Mouse (Mus musculus): ENCODE data around the gene Tnfaip6. TPM values are rescaled to one million over a fixed set of nuclear protein-coding genes. Genes with fewer than 3 reads are reported as not detected.
"Not testable (repeated sequence)": the region's sequence is repeated elsewhere in the genome, so short reads cannot be mapped to it uniquely, and the experiment has no call there.

Tnfaip6 gene
- polyA plus RNA-seq (2012; rRNA removed) = 3.0 and 3.8 TPM in 2 replicates

DNA sequence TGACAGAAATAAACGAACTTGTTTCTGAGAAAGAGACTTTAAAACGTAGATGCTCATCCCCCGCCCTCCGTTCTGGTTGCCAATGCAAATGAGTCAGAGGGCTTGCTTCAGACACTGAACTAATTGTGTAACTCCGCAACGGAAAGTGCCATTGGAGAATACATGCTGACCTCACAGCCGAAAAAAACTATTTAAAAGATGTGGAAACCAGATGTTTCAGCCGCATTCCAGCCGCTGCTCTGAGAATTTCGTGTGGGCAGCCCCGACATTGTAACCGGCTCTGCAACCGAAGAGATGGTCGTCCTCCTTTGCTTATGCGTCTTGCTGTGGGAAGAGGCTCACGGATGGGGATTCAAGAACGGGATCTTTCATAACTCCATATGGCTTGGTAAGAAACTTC lies at the start of gene Tnfaip6:
Tnfaip6 (plus strand) TSS at position 128 of the 400 bp plus-strand sequence.
- no peak for TF ChIP-seq POLR2A (IDR thresholded peaks at IDR 0.05; ENCODE audit: borderline replicate concordance, extremely low read depth, insufficient read depth, insufficient read length, poor library complexity, severe bottlenecking)
- no peak for TF ChIP-seq CTCF (IDR thresholded peaks at IDR 0.05; ENCODE audit: borderline replicate concordance, extremely low read depth, insufficient read depth, insufficient read length)
- peak; percentile 84 for DNase-seq (ENCODE audit: low read depth)

DNA sequence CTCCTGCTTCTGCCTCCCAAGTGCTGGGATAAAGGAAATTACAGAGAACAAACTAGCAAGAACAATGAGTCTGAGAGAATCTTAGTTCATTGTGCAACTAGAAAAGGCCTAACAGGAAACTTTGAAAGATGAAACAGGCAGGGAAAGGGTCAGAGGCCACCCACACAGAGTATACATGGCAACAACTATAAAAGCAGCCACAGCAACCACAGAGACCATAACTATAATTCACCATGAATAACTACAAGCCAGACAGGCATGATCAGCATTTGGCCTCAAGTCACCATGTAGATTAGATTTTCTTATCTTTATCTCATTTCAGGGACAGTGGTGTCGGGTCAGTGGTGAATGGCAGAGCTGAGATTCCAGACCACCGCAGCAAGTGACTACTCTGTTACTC lies 48.2 kb upstream of the Tnfaip6 start:
- no peak for TF ChIP-seq CTCF (IDR thresholded peaks at IDR 0.05; ENCODE audit: borderline replicate concordance, extremely low read depth, insufficient read depth, insufficient read length)
- TF ChIP-seq POLR2A (IDR thresholded peaks at IDR 0.05; ENCODE audit: borderline replicate concordance, extremely low read depth, insufficient read depth, insufficient read length, poor library complexity, severe bottlenecking) = no peak
- DNase-seq (ENCODE audit: low read depth) = no peak

DNA sequence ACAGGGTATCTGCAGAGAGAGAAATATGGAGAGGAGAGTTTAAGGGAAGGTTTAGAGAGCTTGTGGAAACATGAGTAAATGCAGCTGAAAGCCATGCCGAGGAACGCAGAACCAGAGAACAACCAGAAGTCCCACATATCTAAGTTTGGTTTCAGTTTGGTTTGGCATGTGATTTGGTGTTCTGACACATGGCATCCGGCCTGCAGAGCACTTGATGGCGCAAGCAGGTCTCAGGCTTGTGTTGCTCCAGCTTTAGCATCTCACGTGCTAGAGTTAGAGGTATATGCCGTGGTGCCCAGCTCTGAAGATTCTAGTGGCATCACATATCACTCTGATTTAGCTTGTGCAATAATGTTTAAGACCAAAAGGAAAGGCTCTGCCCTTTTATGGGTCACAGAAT lies 46.4 kb upstream of the Tnfaip6 start:
- DNase-seq (ENCODE audit: low read depth) = no peak
- no peak for TF ChIP-seq CTCF (IDR thresholded peaks at IDR 0.05; ENCODE audit: borderline replicate concordance, extremely low read depth, insufficient read depth, insufficient read length)
- no peak for TF ChIP-seq POLR2A (IDR thresholded peaks at IDR 0.05; ENCODE audit: borderline replicate concordance, extremely low read depth, insufficient read depth, insufficient read length, poor library complexity, severe bottlenecking)

GRCm38 (mm10) chr2:51999996-52000395 lies 37.8 kb upstream of the Tnfaip6 start:
- no peak for DNase-seq (ENCODE audit: low read depth)
- no peak for TF ChIP-seq CTCF (IDR thresholded peaks at IDR 0.05; ENCODE audit: borderline replicate concordance, extremely low read depth, insufficient read depth, insufficient read length)
- TF ChIP-seq POLR2A (IDR thresholded peaks at IDR 0.05; ENCODE audit: borderline replicate concordance, extremely low read depth, insufficient read depth, insufficient read length, poor library complexity, severe bottlenecking) = no peak

DNA sequence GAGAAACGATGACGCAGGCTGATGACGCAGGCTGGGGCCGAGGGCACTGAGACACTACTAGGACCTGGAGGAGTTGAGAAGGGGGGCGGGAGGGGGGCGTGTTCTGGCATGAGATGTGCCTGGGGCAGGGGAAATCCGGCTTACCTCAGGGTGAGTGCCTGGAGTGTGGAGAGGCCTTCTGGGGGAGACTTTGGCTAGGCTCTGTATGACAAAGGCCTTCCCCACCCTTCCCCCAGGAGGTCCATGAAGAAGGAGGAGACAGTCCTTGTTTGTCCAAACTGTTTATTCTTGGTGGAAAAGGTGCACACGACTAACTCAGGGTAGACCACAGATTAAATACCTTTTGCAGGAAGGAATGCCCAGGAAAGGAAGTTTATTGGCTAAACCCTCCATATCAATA lies 36.3 kb upstream of the Tnfaip6 start:
- DNase-seq (ENCODE audit: low read depth) = no peak
- TF ChIP-seq POLR2A (IDR thresholded peaks at IDR 0.05; ENCODE audit: borderline replicate concordance, extremely low read depth, insufficient read depth, insufficient read length, poor library complexity, severe bottlenecking) = no peak

DNA sequence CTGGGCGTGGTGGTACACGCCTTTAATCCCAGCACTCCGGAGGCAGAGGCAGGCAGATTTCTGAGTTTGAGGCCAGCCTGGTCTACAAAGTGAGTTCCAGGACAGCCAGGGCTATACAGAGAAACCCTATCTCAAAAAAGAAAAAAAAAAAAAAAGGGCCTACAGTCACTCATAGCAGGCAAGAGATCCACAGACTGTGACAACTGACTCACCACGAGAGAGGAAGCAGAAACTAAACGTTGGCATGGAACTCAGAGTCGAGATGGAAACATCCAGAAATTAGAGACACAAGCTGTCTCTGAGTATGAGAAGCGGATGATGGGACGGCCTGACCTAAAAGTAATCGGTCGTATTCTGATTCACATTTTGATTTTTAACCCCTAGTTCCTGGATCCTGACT lies 35.5 kb upstream of the Tnfaip6 start:
- not testable (repeated sequence) for DNase-seq (ENCODE audit: low read depth)

DNA sequence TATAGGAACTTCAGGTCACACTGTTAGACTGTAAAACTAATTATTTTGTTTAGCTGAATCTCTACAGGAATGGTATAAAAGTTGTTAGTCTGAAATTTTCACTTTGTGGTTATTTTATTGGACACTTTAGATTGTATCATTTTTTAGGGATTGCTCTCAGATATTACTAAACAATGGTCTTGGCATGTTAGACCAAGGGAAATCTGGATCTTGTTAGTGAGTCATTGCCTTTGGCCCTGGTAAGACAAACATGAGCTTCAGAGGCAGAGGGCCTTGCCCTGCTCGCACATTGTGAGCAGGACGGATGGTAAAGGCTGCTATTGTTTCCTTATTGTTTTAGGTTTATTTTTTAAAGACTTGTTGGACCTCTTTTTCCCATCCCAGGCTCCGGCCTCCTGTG lies 31.4 kb upstream of the Tnfaip6 start:
- TF ChIP-seq POLR2A (IDR thresholded peaks at IDR 0.05; ENCODE audit: borderline replicate concordance, extremely low read depth, insufficient read depth, insufficient read length, poor library complexity, severe bottlenecking) (no peak), CTCF (IDR thresholded peaks at IDR 0.05; ENCODE audit: borderline replicate concordance, extremely low read depth, insufficient read depth, insufficient read length) (no peak)
- DNase-seq (ENCODE audit: low read depth) = no peak

- not testable (repeated sequence) for DNase-seq (ENCODE audit: low read depth)
Measured at GRCm38 (mm10) chr2:52011820-52012219, 26.0 kb upstream of the Tnfaip6 start.

GRCm38 (mm10) chr2:52013306-52013820 lies 24.4 kb upstream of the Tnfaip6 start:
- DNase-seq (ENCODE audit: low read depth) = peak; percentile 11
- no peak for TF ChIP-seq CTCF (IDR thresholded peaks at IDR 0.05; ENCODE audit: borderline replicate concordance, extremely low read depth, insufficient read depth, insufficient read length)
- TF ChIP-seq POLR2A (IDR thresholded peaks at IDR 0.05; ENCODE audit: borderline replicate concordance, extremely low read depth, insufficient read depth, insufficient read length, poor library complexity, severe bottlenecking) = no peak

DNA sequence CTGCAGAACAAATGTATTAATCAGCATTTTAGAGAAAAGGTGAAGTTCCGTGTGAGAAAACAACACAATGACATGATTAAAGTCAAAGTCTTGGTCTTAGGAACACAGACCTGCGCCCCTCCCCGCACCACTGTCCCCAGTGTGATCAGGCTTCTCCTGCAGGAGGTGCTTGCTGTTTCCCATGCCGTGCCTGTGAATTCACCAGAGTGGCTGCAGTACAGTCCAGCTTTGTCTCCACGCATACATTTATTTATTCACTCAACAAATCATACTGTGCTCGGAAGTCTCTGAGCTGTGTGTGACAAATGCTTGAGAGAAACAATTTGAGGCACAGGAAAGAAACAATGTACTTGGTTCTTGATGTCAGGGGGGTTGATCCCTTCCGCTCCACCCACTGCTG lies 21.4 kb upstream of the Tnfaip6 start:
- TF ChIP-seq POLR2A (IDR thresholded peaks at IDR 0.05; ENCODE audit: borderline replicate concordance, extremely low read depth, insufficient read depth, insufficient read length, poor library complexity, severe bottlenecking) (no peak), CTCF (IDR thresholded peaks at IDR 0.05; ENCODE audit: borderline replicate concordance, extremely low read depth, insufficient read depth, insufficient read length) (no peak)
- no peak for DNase-seq (ENCODE audit: low read depth)

DNA sequence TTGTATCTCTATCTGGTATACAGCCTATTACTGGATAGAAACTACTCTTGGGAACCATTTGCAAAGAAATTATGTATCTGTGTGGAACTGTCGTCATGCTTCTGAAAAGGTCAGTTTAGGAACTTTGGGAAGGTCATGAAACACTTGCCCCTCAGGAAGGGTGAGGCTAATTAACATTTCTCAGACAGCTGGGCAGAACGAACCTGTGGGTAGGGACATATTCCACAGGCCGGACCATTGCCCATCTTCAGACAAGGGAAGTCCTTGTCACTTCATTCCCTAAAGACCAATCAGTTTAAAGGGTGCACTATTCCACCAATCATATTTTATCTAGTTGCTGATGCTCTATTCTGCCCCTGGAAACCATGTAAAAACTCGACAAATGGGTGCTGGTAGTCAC lies 10.7 kb upstream of the Tnfaip6 start:
- no peak for DNase-seq (ENCODE audit: low read depth)
- TF ChIP-seq POLR2A (IDR thresholded peaks at IDR 0.05; ENCODE audit: borderline replicate concordance, extremely low read depth, insufficient read depth, insufficient read length, poor library complexity, severe bottlenecking) = no peak
- no peak for TF ChIP-seq CTCF (IDR thresholded peaks at IDR 0.05; ENCODE audit: borderline replicate concordance, extremely low read depth, insufficient read depth, insufficient read length)

DNA sequence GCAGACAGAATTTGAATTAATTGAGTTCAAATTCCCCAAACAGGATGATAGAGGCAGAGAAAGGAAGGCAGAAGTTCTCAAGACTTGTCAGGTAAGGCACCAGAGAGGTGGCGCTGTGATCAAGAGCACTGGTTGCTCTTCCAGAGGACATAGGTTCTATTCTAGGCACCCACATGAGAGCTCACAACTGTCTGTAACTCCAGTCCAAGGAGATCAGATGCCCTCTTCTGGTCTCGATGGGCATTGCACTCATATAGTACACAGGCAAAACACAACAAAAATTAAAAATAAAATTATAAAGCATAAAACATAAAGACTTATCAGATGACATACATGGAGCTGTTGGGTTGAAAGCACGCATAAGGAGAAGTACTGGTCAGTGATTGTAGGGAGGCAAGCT lies 8.4 kb upstream of the Tnfaip6 start:
- no peak for DNase-seq (ENCODE audit: low read depth)
- TF ChIP-seq POLR2A (IDR thresholded peaks at IDR 0.05; ENCODE audit: borderline replicate concordance, extremely low read depth, insufficient read depth, insufficient read length, poor library complexity, severe bottlenecking) (no peak), CTCF (IDR thresholded peaks at IDR 0.05; ENCODE audit: borderline replicate concordance, extremely low read depth, insufficient read depth, insufficient read length) (peak; percentile 10; the same call in 1 of the 2 replicates)

DNA sequence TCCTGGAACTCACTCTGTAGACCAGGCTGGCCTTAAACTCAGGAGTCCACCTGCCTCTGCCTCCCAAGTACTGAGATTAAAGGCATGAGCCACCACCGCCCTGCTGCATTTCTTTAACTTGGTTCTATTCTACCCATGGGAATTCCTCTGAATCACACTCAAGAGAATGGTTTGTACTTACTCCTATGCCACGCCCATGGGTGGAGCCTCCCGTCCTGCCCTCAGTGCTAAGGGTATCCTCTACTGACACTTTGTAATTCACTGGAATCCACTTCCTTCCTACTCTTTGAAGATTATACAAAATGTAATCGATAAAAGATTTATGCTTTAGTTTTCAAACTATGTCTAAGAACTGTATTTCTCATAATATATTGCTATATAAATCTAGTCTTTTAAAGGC lies 6.3 kb upstream of the Tnfaip6 start:
- no peak for TF ChIP-seq CTCF (IDR thresholded peaks at IDR 0.05; ENCODE audit: borderline replicate concordance, extremely low read depth, insufficient read depth, insufficient read length)
- TF ChIP-seq POLR2A (IDR thresholded peaks at IDR 0.05; ENCODE audit: borderline replicate concordance, extremely low read depth, insufficient read depth, insufficient read length, poor library complexity, severe bottlenecking) = no peak
- no peak for DNase-seq (ENCODE audit: low read depth)

Measured in brain, embryonic 14.5 days (tissue).